Mouse (Mus musculus): Measurements from ENCODE around the gene Tnni1.

DNA sequence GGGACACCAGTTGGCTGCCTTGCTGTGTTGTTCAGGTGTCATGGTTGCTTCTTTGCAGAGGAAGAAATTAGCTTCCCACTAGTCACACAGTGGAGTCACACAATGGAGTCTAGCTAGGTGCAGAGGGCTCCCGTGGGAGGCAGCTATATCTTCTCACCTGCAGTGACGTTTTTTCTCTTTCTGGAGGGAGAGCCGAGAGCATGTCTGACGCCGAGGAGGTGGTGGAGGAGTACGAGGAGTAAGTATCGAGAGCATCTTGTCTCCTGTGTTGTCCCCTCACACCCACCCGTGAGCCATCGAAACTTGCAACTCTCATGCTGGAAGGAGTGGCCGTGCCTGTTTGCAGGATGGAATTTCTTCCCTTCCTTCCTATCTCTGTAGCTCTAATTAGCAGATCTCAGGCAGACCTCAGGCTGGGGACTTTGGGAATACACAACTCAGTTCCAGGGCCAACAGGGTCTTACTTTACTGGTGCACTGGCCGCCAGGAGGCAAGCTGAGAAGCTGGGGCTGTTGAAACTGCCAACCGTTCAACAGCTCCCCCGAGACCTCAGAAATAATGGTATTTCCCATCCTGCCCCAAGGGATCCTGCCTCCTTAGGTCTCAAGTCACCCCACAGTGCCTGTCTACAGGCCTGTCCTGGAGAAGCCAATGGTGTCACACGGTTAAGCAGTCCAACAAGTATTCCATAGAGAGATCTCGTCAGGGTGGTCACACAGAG lies 61.6 kb downstream of the Tnni1 start:
- TF ChIP-seq CTCF (conservative IDR thresholded peaks at IDR 0.05; ENCODE audit: low read length) (no peak), NANOG (IDR thresholded peaks at IDR 0.05; ENCODE audit: borderline replicate concordance, low read length) (no peak)
